Mouse (Mus musculus): ENCODE measurements around the gene Hsdl2.
"Not testable (repeated sequence)": the region's sequence is repeated elsewhere in the genome, so short reads cannot be mapped to it uniquely, and the experiment has no call there.

Gene Hsdl2

GRCm38 (mm10) chr4:59564128-59564527, 17.2 kb upstream of the Hsdl2 start:
- no peak for DNase-seq (ENCODE audit: low read depth in 2 of 2, low spot score in 2 of 2)

GRCm38 (mm10) chr4:59565571-59566188, 15.7 kb upstream of the Hsdl2 start:
- no peak for DNase-seq (ENCODE audit: low read depth in 2 of 2, low spot score in 2 of 2)

- no peak for DNase-seq (ENCODE audit: low read depth in 2 of 2, low spot score in 2 of 2)
Measured at GRCm38 (mm10) chr4:59567576-59568260, 13.6 kb upstream of the Hsdl2 start.

GRCm38 (mm10) chr4:59569538-59569937, 11.8 kb upstream of the Hsdl2 start:
- peak; percentile 65 to 80 for DNase-seq (ENCODE audit: low read depth in 2 of 2, low spot score in 2 of 2)

- not testable (repeated sequence) for DNase-seq (ENCODE audit: low read depth in 2 of 2, low spot score in 2 of 2)
Measured at GRCm38 (mm10) chr4:59570519-59570918, 10.8 kb upstream of the Hsdl2 start.

GRCm38 (mm10) chr4:59572521-59573118, 8.7 kb upstream of the Hsdl2 start:
- no peak for DNase-seq (ENCODE audit: low read depth in 2 of 2, low spot score in 2 of 2)

GRCm38 (mm10) chr4:59575184-59575958, 6.0 kb upstream of the Hsdl2 start:
- no peak for DNase-seq (ENCODE audit: low read depth in 2 of 2, low spot score in 2 of 2)

- DNase-seq (ENCODE audit: low read depth in 2 of 2, low spot score in 2 of 2), result peak; percentile 11 to 32
Measured at GRCm38 (mm10) chr4:59580495-59581281, 675 bp upstream of the Hsdl2 start.

- DNase-seq (ENCODE audit: low read depth in 2 of 2, low spot score in 2 of 2), result no peak
Measured at GRCm38 (mm10) chr4:59582186-59582585, 823 bp downstream of the Hsdl2 start.

- no peak for DNase-seq (ENCODE audit: low read depth in 2 of 2, low spot score in 2 of 2)
Measured at GRCm38 (mm10) chr4:59585097-59585496, 3.7 kb downstream of the Hsdl2 start.

GRCm38 (mm10) chr4:59587215-59587871, 6.0 kb downstream of the Hsdl2 start:
- no peak for DNase-seq (ENCODE audit: low read depth in 2 of 2, low spot score in 2 of 2)

GRCm38 (mm10) chr4:59587872-59588226, 6.5 kb downstream of the Hsdl2 start:
- no peak for DNase-seq (ENCODE audit: low read depth in 2 of 2, low spot score in 2 of 2)

GRCm38 (mm10) chr4:59594614-59595013, 13.3 kb downstream of the Hsdl2 start:
- no peak for DNase-seq (ENCODE audit: low read depth in 2 of 2, low spot score in 2 of 2)

- DNase-seq (ENCODE audit: low read depth in 2 of 2, low spot score in 2 of 2), result no peak
Measured at GRCm38 (mm10) chr4:59596556-59596955, 15.2 kb downstream of the Hsdl2 start.

GRCm38 (mm10) chr4:59602704-59603103, 21.3 kb downstream of the Hsdl2 start:
- DNase-seq (ENCODE audit: low read depth in 2 of 2, low spot score in 2 of 2), result no peak

GRCm38 (mm10) chr4:59604892-59605291, 23.5 kb downstream of the Hsdl2 start:
- DNase-seq (ENCODE audit: low read depth in 2 of 2, low spot score in 2 of 2), result no peak

GRCm38 (mm10) chr4:59605501-59605900, 24.1 kb downstream of the Hsdl2 start:
- DNase-seq (ENCODE audit: low read depth in 2 of 2, low spot score in 2 of 2), result no peak

GRCm38 (mm10) chr4:59610411-59610810, 29.0 kb downstream of the Hsdl2 start:
- DNase-seq (ENCODE audit: low read depth in 2 of 2, low spot score in 2 of 2), result no peak

- peak in 1 of 2 experiments; percentile 3 for DNase-seq (ENCODE audit: low read depth in 2 of 2, low spot score in 2 of 2)
Measured at GRCm38 (mm10) chr4:59614986-59615385, 33.6 kb downstream of the Hsdl2 start.

GRCm38 (mm10) chr4:59619611-59620245, 38.4 kb downstream of the Hsdl2 start:
- DNase-seq (ENCODE audit: low read depth in 2 of 2, low spot score in 2 of 2), result no peak

All from CD8-positive naive resting alpha-beta T cell, adult 2 months (primary cell).